Mouse (Mus musculus) CH12.LX (cell line): ENCODE data around the gene Sec31a.

Source experiments
- CTCF ChIP-seq, 2 experiments: IDR thresholded peaks in 1 of 2; conservative IDR thresholded peaks in 1 of 2; 2 replicates each; pipeline ENCODE4 v1.5.1; 2011 to 2012; ENCODE audit warnings: low read depth in 2 of 2, low read length in 2 of 2, improper control_type of control experiment in 1 of 2, inconsistent platforms in 1 of 2, mild to moderate bottlenecking in 1 of 2, moderate library complexity in 1 of 2
- E2F4 ChIP-seq: IDR thresholded peaks from 2 replicates; pipeline ENCODE4 v1.6.1; 2011; ENCODE audit warnings: low read depth, low read length, improper control_type of control experiment; ENCODE audit not compliant: insufficient replicate concordance
- EP300 ChIP-seq: IDR thresholded peaks from 2 replicates; pipeline ENCODE4 v1.6.1; 2011; ENCODE audit warnings: low read length, improper control_type of control experiment
- HCFC1 ChIP-seq: IDR thresholded peaks from 2 replicates; pipeline ENCODE4 v1.6.1; 2012; ENCODE audit warnings: low read depth, mild to moderate bottlenecking, inconsistent platforms, low read length, improper control_type of control experiment
- KAT2A ChIP-seq: IDR thresholded peaks from 2 replicates; pipeline ENCODE4 v1.6.1; 2012; ENCODE audit warnings: low read length, improper control_type of control experiment, inconsistent platforms; ENCODE audit not compliant: insufficient replicate concordance
- MAZ ChIP-seq: IDR thresholded peaks from 2 replicates; pipeline ENCODE4 v1.6.1; 2012; ENCODE audit warnings: low read depth, mild to moderate bottlenecking, inconsistent platforms, low read length, improper control_type of control experiment, moderate library complexity
- POLR2A ChIP-seq: IDR thresholded peaks from 2 replicates; pipeline ENCODE4 v1.6.1; 2011; ENCODE audit warnings: low read depth, mild to moderate bottlenecking, improper control_type of control experiment, low read length
- TBP ChIP-seq: conservative IDR thresholded peaks from 2 replicates; pipeline ENCODE4 v1.6.1; 2011; ENCODE audit warnings: low read depth, low read length, improper control_type of control experiment
- TCF12 ChIP-seq: IDR thresholded peaks from 2 replicates; pipeline ENCODE4 v1.6.1; 2014; ENCODE audit warnings: low read depth, mild to moderate bottlenecking, inconsistent platforms, low read length, improper control_type of control experiment
- ZKSCAN1 ChIP-seq: IDR thresholded peaks from 2 replicates; pipeline ENCODE4 v1.6.1; 2012; ENCODE audit warnings: low read depth, inconsistent platforms, low read length, improper control_type of control experiment, borderline replicate concordance

DNA sequence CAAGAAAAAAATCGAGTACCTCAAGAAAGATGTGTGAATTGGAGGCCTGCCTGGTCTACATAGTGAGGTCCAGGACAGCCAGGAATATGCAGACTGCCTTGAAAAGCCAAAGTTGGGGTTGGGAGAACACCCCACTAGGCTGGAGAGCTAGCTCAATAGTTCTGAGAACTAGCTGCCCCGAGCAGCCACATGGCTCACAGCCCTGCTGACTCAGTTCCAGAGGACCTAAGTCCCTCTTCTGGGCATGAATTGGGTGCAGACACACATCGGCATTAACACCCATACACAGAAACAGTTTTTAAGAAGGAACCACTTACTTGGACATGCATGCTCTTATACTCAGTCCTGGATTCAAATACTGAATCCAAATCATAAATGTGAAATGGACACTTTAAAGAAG, 8.2 kb upstream of the Sec31a start:
- TF ChIP-seq CTCF (conservative IDR thresholded peaks at IDR 0.05 in 1 of 2, IDR thresholded peaks at IDR 0.05 in 1 of 2; ENCODE audit: low read depth in 2 of 2, low read length in 2 of 2) (no peak), POLR2A (no peak), HCFC1 (no peak), ZKSCAN1 (no peak), EP300 (no peak), TCF12 (no peak), MAZ (no peak), KAT2A (no peak), TBP (no peak), E2F4 (no peak)
